Mouse (Mus musculus) embryo, embryonic 11 days (tissue): ENCODE results near the gene Dck.

Experiments
- DNase-seq: peaks from one replicate; pipeline ENCODE4 v3.0.0-alpha.2; 2015

The Dck gene

DNA sequence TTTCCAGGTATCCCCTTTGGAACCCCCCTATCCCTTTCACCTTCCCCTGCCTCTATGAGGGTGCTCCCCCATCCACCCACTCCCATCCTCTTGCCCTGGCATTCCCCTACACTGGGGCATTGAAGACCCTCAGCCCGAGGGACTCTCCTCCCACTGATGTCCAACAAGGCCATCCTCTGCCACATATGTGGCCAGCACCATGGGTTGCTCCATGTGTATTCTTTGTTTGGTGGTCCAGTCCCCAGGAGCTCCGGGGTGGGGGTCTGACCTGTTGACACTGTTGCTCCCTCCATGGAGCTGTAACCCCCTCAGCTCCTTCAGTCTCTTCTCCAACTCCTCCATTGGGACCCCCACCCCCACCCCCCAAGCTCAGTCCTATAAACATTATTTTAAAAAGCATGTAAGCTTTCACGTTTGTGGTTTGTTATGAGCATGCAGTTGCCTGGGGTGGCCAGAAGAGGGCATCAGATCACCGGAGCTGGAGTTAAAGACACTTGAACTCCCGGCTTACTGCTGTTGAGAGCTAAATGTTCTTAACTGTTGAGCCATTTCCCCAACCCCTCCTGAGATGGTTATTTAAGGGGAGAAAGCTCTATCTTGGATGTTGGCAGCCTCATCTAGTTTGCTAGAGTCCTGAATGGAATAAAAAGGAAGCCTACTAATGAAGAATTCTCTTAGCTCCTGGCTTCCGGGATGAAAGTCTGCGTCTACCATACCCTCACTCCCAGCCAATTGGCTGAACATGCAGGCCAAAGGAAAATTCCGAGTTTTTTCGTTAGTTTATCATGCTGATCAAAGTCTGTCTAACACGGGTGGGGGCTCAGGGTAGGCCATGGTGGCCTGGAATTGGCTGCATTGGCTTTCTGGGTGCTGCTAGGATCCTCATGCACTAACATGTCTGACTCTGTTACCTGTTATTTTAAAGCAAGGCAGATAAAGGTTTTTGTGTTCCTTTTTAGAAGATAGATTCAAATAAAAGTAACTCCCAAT, 26.8 kb downstream of the Dck start:
- DNase-seq = peak; percentile 62

DNA sequence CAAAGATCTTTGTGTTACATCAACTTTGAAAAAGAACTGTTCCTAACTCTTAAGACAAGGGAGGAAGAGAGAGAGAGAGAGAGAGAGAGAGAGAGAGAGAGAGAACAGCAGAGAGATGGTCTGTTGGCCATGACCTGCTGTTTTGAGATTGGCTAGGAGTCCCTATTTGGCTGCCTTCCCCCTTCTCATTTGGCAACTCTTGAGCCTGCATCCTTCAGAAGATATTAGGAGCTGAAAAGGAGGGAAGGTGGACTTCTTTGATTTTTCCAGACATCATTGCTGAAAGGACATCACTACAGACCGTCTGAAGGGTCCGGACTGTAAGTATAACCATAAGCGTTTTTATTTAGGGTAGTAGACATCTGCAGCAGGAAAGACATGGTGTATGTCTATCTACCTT, 28.9 kb downstream of the Dck start:
- DNase-seq = no peak

DNA sequence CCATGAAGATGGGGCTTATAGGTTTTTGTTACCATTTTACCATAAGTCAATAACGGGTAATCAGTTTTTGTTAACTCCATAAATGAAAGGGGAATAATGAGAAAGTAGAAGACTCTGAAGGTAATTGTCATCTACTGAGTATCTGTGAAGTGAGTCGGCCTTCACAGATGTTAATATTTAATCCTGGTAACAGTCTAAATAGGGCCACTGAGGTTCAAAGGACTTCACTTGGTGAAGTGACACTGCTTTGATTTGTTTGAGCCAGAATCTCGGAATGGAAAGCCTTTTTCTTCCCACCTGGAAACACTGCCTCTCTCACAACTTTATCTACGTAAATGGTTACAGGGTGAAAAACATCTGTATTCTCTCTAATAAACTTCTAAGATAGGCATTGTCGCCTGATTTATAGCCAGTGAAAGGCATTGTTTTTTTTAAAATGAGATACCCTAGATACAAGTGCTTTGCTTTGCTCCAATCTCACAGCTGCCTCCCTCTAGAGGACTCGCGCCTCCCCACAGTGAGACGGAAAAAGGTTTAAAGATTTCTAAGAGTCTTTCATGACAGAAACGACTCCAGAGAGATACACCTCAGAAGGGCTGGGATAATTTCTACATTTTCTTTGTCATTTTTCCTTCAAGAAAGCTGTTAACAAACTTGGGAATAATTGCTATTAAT, 31.3 kb downstream of the Dck start:
- DNase-seq = no peak

DNA sequence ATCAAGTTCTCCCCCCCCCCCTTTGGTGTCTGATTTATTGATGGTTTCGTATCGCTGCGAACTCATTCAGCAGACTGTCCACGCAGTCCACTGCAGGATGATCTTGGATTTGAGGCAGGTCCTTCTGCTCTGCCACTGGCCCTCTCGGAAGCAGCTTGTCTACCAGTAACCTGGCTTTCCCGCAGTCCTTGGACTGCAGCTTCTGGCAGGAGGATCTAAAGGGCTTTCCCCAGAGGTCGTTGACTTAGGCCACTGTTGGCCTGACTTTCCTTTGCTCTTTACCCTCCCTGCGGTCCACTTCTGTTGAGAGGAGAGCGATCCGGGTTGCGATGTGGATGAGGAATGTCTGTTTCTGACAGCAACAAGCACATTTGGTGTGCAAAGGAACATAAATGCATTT, 31.8 kb downstream of the Dck start:
- DNase-seq = peak; percentile 14

DNA sequence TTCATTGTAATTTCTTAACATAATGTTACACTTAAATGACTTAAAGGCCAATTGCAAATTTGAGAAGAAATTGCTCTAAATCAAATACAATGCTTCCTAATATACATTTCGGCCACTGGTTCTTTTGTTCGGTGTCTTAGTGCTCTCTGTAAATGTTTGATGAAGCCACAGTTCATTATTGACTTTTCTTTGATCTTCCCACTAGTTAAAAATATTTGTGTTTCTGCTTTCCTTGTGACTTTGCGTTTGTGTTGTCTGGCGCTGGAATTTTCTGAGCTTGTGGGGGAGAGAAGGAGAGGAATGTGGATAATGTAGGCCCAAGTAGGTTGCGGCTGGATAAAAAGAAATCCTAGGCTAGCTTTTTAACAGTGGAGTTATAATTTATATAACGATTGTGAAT, 32.3 kb downstream of the Dck start:
- no peak for DNase-seq

DNA sequence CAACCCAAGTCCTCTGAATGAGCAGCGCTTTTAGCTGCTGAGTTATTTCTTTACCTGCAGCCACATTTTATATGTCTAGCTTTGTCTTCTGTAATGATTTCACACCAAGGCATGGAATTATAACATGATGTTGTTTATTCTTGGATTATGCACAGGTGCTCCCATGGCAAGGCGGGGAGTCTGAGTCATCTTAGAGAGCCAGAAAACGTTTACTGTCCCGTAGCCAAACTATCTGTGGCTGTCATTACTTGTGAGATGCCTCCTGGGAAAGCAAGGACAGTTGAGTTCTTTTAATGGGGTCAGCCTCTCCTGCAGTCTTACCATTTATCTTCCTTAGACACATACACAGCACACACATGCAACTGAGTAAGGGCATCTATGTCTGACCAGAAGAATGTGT, 40.8 kb downstream of the Dck start:
- DNase-seq = no peak

DNA sequence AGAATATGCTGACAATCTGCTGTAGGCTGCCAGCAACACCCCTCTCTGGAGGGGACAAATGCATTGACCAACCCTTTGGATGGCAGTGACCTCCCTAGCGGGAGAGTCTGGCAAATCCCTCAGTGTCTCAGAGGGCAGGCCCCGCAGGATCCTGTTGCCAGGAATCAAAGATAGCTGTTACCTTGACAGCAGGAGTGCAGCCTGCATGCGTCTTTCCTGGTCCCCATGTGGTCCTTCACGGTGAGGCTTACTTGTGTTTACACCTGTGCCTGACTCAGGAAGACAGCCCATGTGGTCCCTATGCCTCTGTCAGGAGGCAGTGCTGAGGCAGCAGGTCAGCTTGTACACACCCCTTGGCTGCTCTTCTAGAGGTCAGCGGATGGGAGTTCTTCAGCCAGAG, 41.5 kb downstream of the Dck start:
- no peak for DNase-seq

DNA sequence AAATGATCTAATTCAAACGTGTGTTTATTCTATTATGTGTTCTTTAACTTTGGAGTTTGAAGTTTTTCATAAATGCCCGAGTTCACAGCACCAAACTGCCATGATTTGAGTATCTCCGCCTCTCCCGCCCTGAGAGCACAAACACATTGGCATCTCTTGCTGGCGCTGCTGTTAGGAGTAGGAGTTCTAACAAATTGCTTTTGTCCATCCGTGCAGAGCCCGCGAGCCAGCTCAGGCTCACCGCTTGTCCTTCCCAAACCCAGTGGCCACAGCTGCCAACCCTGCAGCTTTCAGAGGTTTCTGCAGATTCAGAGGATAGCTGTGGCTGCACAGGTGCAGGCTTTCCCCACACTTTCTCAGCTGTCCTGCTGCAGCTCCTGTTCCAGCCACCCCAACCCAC, 42.5 kb downstream of the Dck start:
- no peak for DNase-seq

DNA sequence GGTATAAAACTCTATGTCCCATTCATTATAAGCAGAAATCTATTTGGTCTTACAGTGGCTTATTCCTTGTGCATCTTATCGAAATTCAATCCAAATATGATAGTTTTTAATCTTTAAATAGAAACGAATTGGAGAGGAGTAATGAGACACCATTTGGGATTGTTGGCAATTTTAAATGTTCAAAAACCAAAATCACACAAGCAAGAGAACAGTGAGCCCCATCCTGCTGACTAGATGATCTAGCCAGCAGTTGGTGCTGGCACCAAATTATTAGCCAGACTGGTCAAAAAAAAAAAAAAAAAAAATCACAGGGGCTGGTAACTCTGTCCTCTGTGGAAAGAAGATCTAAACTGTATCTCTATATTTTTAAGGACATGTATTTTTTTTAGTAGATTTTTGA, 48.4 kb downstream of the Dck start:
- no peak for DNase-seq

DNA sequence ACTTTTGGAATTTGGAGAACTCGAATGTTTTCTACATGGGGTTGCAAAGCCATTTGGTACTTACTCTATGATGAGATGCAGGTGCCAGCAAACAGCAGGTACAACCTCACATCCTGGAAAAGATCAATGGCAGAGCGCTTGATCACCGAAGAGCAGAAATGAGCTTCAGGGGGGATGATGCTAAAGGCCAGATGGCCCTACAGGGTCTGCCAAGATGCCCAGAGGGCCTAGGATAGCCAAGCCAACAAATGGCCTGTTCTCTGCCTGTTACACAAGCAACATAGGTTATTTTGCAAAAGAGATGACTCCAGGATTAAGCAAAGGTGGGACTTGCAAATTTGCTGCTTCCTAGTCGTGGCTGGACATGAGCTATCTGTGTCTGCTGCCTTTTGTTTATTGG, 49.8 kb downstream of the Dck start:
- DNase-seq = no peak

DNA sequence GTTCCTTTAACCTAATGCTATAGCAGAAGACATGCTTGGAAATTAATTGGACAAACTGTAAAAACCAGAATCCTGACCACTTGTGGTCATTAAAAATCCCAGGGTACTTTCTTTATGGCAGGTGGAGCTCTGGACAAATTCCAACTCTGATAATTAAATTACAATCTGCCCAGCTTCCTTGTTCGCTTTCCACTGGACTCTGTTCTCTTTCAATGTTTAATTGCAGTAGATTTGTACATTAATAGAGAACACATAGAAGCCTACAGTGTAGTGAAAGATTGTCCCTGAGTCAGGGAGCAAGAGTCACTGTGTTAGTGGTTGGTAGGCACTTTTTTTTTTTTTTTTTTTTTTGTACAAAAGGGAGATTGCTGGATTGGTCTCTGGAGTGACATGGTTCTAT, 56.7 kb downstream of the Dck start:
- DNase-seq = no peak

DNA sequence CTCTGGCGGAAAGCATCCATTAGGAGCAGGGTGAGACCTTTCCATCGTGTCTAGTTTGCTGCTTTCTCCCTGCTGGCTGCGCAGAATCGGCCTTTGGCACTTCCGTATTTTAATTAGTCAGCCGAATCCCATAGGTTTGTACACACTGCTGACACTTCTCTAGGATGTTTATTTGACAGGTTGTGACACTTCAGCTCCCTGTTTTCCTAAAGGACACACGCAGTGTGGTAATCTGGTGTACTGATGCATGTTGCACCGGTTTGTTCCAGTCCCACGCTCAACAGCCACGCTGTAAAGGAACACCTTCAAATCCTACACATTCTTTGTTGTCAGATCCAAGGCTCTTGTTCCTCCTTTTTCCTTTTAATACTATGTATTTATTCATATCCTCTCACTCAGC, 60.0 kb downstream of the Dck start:
- no peak for DNase-seq

DNA sequence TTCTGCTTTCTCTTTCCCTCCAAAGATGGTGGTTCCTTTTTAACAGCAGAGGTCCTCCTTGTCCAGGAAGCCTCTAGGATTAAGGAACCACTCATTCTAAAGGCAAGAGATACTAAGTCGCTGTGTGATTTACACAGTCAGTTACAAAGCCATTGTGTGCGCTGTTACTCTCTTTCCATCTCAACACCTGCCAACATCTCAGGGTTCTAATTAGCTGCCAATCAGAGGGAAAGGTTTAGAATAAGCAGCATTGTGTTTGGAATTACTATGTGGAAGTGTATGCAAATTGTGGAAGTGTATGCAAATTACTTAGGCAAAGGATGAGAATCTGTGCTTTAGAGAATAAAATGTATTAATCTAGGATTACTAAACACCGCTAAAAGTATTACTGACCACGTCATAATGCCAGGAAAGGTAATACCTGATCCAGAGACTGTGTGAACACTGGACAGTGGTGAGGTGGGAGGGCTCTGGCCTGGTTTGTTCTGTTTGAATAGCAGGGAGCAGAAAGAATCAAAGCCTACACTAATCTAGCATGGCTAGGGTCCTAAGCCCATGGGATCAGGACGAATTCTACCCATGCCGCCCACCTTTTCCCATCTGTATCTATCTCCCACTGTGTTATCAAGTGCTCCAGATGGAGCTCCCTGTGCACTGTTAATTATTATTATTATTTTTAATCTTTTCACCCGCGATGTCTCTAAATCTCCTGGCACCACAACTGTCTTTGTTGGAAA, 65.2 kb downstream of the Dck start:
- no peak for DNase-seq

DNA sequence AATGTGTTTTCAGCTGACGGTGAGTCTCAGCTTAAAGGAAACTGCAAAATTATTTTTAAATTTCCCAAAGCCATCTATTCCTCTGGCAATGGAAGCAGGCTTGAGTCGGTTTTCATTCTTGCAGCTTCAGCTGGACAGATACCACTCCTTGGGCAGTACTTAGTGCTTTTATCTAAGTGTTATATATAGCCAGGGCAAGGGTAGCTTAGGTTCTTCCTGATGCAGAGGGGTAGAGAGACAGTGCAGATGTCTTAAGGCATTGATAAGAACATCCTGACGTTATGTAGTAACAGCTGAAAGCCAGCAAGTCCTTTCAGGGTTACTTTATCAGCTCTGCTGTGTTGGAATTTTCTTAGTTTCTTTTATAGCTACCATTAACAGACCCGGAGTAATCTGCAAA, 66.1 kb downstream of the Dck start:
- no peak for DNase-seq

DNA sequence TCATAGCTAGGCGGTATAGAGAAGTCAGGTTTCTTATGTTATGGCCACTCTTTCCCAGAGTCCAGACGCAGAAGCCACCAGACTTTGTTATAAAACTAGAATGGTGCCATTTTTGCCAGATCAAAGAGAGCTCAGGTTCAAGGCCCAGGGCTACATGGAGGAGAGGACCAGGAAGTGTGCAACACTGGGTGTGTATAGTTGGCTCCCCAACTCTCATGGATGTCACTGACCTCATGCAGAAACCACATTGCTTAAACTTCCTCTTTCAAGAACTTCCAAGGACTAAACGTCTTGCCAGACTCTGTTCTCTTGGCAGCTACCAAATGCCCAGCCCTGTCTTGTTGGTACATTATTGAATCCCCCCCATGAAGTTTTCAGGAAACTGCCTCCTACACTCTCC, 67.1 kb downstream of the Dck start:
- no peak for DNase-seq
